Mouse (Mus musculus) adrenal gland, postnatal 14 days (tissue): ENCODE measurements around the gene Gm9745. TPM values are rescaled to one million over a fixed set of nuclear protein-coding genes. Genes with fewer than 3 reads are reported as not detected.
"Not testable (repeated sequence)": the region's sequence is repeated elsewhere in the genome, so short reads cannot be mapped to it uniquely, and the experiment has no call there.

Experiments
- DNase-seq: peaks from one replicate; pipeline ENCODE4 v3.0.0; 2021; ENCODE audit warnings: mixed read lengths
- long read RNA-seq, 2 experiments: library from polyadenylated mRNA; stranded (forward); transcript quantifications; one replicate each; pipeline ENCODE4 v2.0.0; 2021
- total RNA-seq: library from RNA; stranded (reverse); gene quantifications from 2 replicates; pipeline ENCODE4 v1.2.3, GENCODE M21; 2021

Gene Gm9745
- total RNA-seq, result not detected in 2 replicates
- long read RNA-seq, experiment 1, result 0 reads
- long read RNA-seq, experiment 2, result 0 reads

DNA sequence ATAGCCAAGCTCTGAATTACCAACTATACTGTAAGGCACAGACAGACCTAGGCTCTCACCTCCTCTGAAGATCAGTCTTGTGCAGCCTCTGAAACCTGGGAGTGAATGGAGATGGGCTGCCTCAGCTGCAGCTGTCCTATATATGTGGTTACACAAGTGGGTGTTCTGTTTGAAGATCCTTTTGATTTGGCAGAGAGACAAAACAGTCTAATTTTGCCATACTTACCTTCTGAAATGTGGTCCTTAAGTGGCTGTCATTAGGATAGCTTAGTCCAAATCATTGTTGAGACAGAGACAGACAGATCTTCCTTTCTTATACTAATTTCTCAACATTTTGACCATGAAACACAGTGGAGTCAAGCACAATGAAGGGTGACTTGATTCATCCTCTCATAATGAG lies at the start of gene Gm9745:
Gm9745 (minus strand) TSS at position 101 of the 400 bp plus-strand sequence.
- DNase-seq, result not testable (repeated sequence)

DNA sequence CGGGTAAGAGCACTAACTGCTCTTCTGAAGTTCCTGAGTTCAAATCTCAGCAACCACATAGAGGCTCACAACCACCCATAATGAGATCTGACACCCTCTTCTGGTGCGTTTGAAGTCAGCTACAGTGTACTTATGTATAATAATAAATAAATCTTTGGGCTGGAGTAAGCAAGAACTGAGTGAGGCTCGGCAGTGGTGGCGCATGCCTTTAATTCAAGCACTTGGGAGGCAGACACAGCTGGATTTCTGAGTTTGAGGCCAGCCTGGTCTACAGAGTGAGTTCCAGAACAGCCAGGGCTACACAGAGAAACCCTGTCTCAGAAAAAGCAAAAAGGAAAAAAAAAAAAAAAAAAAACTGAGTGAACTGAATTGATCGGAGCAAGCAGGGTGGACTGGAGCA lies 49.2 kb upstream of the Gm9745 start:
- DNase-seq, result not testable (repeated sequence)

GRCm38 (mm10) chr13:8995990-8996786 lies 48.2 kb upstream of the Gm9745 start, which contains the start of gene Gtpbp4:
TSS of gene Gtpbp4 (minus strand) at chr13:8996083.
- peak; percentile 97 for DNase-seq

DNA sequence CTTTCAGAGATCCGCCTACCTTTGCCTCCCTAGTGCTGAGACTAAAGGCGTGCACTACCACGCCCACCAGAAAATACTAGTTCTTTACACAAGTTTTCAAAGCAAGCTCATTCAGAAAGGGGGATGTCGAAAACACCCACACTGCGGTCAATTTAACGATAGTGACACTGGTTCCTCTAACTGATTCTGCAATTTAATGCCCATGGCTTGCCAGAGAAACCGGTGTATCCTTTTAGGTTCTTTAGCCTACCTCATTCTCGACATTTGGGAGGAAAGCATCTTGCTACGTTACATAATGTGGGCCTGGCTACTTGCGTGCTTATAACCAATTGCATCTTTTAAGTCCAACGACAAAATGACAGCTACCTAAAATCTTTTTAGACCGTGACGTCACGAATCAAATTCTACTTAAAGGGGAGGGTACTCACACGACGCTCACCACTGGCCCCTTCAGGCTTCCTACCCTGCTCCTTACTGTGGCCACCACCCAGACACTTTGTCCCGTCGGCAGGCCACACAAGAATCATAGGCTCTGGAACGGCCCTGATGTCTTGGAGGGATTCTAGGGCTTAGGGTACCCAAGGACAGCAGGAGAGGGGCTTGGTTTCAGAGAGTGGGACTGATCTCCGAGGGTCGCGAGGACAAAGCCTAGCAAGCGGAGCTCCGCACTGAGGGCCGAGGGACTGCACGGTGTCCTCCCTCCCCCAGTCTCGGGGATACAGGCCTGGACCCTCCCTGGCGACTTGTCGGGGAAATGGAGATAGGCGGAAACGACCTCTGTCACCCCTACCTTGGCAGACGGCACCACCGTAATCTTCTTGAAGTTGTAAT lies 47.3 kb upstream of the Gm9745 start:
- no peak for DNase-seq

GRCm38 (mm10) chr13:8992231-8992630 lies 44.2 kb upstream of the Gm9745 start:
- no peak for DNase-seq

GRCm38 (mm10) chr13:8972972-8973371 lies 24.9 kb upstream of the Gm9745 start:
- no peak for DNase-seq

DNA sequence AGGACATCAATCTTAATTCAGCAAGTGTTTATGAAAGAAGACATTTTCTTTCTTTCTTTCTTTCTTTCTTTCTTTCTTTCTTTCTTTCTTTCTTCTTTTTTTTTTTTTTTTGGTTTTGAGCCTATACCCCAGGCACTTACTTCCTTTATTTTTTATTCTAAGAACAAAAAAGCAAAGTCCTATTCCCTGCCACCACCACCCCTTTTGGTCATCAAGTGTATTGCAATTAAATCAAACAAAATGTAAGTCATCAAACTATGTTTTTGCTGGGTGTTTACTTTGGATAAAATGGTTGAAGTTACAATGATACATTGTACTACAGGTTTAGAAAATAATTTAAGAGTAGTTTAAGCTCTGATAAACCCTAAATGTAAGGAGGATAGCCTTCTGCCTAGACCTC lies 24.3 kb upstream of the Gm9745 start:
- DNase-seq, result no peak

- DNase-seq, result no peak
Observed at GRCm38 (mm10) chr13:8967742-8968141, 19.7 kb upstream of the Gm9745 start.

DNA sequence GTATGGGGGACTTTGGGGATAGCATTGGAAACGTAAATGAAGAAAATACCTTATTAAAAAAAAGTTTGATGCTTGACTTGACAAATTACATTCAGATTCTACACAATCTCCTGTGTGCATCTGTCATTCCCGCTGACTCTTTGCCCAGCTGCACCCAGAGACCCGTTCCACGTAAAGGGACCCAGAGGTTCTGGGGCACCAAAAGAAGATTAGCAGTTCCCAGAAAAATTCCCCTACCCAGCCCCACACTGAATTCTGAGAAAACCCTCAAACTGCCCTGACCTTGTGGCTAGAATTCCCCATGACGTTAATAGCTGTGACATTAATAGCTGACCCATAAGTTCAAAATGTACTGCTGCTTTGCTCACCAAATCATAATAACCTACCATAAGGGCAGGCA lies 17.2 kb upstream of the Gm9745 start:
- DNase-seq, result no peak

- not testable (repeated sequence) for DNase-seq
Observed at GRCm38 (mm10) chr13:8962266-8962665, 14.2 kb upstream of the Gm9745 start.

DNA sequence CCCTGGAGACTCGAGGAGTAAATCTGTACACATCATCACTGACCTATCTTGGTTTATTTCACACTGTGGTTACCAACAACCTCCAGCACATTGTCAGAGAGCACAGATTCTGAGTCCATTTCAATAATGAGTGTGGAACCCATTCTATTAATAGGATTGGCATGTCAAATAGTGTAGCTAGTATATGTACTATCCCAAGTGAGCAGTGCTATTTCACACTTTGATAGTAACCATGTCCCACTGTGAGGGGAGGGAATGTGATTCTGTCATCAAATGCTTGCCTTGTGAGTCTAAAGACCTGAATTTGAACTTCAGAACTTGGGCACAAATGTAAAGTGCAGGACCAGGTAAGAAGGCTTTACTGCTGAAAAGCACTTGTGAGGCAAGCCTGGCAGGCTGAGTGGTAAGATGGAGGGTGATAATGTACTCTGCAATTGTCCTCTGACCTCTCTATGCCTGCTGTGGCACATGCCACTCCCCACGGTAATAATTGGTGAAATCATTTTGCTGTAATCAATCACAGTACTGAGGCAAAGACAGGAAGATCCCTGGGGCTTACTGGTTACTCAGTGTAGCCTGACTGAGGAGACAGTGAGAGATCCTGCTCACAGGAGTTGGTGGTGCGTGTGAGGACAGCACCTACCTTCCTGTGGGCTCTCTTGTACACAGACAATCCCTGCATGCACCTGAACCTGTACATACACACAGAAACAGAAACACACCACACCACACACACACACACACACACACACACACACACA lies 13.3 kb upstream of the Gm9745 start:
- DNase-seq, result not testable (repeated sequence)

GRCm38 (mm10) chr13:8959554-8959953 lies 11.5 kb upstream of the Gm9745 start:
- not testable (repeated sequence) for DNase-seq

- DNase-seq, result not testable (repeated sequence)
Observed at GRCm38 (mm10) chr13:8959058-8959457, 11.0 kb upstream of the Gm9745 start.

GRCm38 (mm10) chr13:8956873-8957272 lies 8.8 kb upstream of the Gm9745 start:
- not testable (repeated sequence) for DNase-seq

DNA sequence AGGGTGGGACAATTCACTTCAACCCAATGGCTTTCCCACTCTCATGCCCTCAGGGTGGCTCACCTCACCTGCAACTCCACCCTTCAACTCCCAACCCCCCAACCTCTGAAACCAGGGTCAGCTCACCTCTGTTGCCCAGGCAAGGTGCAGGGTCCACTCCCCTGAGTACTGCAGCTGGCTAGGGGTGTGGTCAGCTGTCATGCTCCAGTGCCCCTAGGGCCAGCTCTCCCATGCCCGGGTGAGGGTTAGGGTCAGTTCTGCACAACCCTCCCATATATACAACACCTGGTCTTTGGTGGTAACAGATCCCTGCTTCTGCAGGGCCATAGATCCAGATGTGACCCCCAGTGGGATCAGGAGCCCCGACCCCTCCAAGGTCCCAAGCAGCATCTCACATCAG lies 7.1 kb upstream of the Gm9745 start:
- DNase-seq, result not testable (repeated sequence)

GRCm38 (mm10) chr13:8952563-8952962 lies 4.5 kb upstream of the Gm9745 start, which contains the start of gene Idi2:
TSS of gene Idi2 (plus strand) at chr13:8952863.
- not testable (repeated sequence) for DNase-seq

DNA sequence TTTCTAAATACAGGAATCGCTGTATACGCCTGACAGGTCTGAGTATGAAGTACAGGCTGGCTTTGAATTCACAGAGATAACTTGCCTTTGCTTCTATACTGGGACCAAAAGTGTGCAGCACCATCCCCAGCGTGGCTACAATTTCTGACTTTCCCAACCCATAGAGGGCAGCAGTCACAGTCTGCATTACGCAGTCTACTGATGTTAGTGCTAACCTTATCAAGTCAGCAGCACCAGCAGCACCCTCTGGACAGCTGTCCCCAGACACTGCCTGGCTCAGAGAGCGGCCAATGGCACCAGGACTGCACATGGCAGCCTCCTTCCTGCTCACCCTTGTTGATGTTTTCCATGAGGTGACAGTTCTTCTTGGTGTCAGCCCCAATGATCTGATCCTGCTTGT lies 4.2 kb downstream of the Gm9745 start:
- not testable (repeated sequence) for DNase-seq

GRCm38 (mm10) chr13:8941701-8942100 lies 6.3 kb downstream of the Gm9745 start:
- DNase-seq, result not testable (repeated sequence)

DNA sequence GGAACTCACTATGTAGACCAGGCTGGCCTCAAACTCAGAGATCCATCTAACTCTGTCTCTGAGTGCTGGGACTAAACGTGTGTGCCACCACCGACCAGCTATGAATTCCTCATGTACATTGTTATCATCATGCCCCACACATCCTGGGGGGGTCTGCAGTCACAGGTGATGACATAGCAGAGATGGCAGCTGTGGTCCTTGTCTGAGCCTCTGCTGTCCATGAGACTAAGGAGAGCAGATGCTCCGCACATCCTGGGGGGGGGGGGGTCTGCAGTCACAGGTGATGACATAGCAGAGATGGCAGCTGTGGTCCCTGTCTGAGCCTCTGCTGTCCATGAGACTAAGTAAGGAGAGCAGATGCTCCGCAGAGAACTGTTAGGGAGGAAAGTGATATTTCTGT lies 6.9 kb downstream of the Gm9745 start:
- not testable (repeated sequence) for DNase-seq

- not testable (repeated sequence) for DNase-seq
Observed at GRCm38 (mm10) chr13:8937611-8938140, 10.4 kb downstream of the Gm9745 start.

DNA sequence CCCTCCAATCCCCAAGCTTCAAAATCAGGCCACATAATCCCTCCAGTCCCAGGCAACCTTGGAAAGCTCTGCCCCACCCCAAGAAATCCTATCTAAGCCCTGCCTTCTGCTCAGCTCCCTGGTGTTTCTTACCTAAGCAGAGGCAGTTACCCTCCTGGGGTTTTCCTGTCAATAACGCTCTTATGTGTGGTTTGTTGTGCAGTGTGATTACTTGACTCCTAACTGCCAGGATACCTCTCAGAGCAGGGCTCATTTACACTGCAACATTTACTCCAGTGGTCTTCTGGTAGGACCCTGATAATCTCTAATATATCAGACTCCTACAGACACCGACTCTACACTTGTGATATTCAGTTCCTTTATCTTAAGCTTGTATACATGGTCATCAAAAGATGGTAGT lies 14.5 kb downstream of the Gm9745 start:
- no peak for DNase-seq

DNA sequence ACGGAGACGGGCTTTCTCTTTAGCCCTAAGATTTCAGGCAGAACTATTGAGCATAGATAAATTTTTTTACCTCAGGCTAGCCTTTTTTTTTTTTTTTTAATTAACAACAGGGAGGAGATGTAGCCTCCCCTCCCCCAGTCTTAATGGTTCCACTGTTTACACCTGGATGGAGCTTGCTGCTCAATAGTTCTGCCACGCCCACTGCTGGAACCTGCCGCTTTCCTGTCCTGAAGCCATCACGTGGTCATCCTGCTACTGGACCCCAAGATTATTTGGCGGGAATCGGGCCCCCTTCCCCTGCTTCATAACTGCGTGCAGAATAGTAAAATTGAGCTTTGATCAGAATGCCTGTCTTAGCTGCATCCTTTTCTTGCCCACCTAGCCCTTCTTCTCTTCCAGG lies 34.1 kb downstream of the Gm9745 start:
- DNase-seq, result not testable (repeated sequence)
